Mouse (Mus musculus): ENCODE data around the gene Oaz2. TPM values are rescaled to one million over a fixed set of nuclear protein-coding genes. Genes with fewer than 3 reads are reported as not detected.

Oaz2 gene
- polyA plus RNA-seq, 1 experiment from 2014 or later = 210 TPM

- under 1% methylated on average over 41 of the region's 83 CpGs for WGBS
- Histone ChIP-seq H3K9ac (ENCODE audit: low read length) (peak overlapping the region; percentile 99), H3K27ac (replicated peaks in 1 of 2; ENCODE audit: control insufficient read depth in 1 of 2, insufficient read depth in 1 of 2, low read depth in 2 of 2, low read length in 2 of 2) (peak overlapping the region; percentile 94 to 96), H3K4me1 (ENCODE audit: control insufficient read depth in 2 of 2, insufficient read depth in 2 of 2, low read length in 2 of 2) (peaks cover 4 to 15% of the 10 kb centered on the region in 2 experiments), H3K4me3 (ENCODE audit: control insufficient read depth in 1 of 2, insufficient read depth in 1 of 2, low read depth in 1 of 2, low read length in 2 of 2) (peak overlapping the region; percentile 95 to 96), H3K9me3 (ENCODE audit: control insufficient read depth, low read length) (no peaks in the 10 kb centered on the region), H3K4me2 (ENCODE audit: low read length) (peak overlapping the region; percentile 80), H3K36me3 (ENCODE audit: control insufficient read depth, insufficient read depth, low read length) (no peaks in the 10 kb centered on the region), H3K27me3 (ENCODE audit: control insufficient read depth, insufficient read depth, low read length) (no peaks in the 10 kb centered on the region)
- peak; percentile 87 for ATAC-seq (ENCODE audit: insufficient number of reproducible peaks, insufficient read depth, low FRiP score, low read depth)
Measured at GRCm38 (mm10) chr9:65629767-65630630, 37.8 kb upstream of the Oaz2 start.

GRCm38 (mm10) chr9:65630631-65631353, 37.0 kb upstream of the Oaz2 start:
- H3K4me2 ChIP-seq (ENCODE audit: low read length) = peak overlapping the region; percentile 80
- H3K27ac ChIP-seq (replicated peaks in 1 of 2; ENCODE audit: control insufficient read depth in 1 of 2, insufficient read depth in 1 of 2, low read depth in 2 of 2, low read length in 2 of 2) = peak overlapping the region; percentile 85 to 96
- H3K9me3 ChIP-seq (ENCODE audit: control insufficient read depth, low read length) = no peaks in the 10 kb centered on the region
- H3K9ac ChIP-seq (ENCODE audit: low read length) = peak overlapping the region; percentile 99
- H3K4me3 ChIP-seq (ENCODE audit: control insufficient read depth in 1 of 2, insufficient read depth in 1 of 2, low read depth in 1 of 2, low read length in 2 of 2) = peak overlapping the region; percentile 95 to 96
- H3K27me3 ChIP-seq (ENCODE audit: control insufficient read depth, insufficient read depth, low read length) = no peaks in the 10 kb centered on the region
- WGBS = under 1% methylated on average over 53 of the region's 78 CpGs
- H3K36me3 ChIP-seq (ENCODE audit: control insufficient read depth, insufficient read depth, low read length) = no peaks in the 10 kb centered on the region
- peak; percentile 60 for ATAC-seq (ENCODE audit: insufficient number of reproducible peaks, insufficient read depth, low FRiP score, low read depth)
- peaks cover 4 to 15% of the 10 kb centered on the region in 2 experiments for H3K4me1 ChIP-seq (ENCODE audit: control insufficient read depth in 2 of 2, insufficient read depth in 2 of 2, low read length in 2 of 2)

GRCm38 (mm10) chr9:65631354-65632021, 36.3 kb upstream of the Oaz2 start:
- Histone ChIP-seq H3K36me3 (ENCODE audit: control insufficient read depth, insufficient read depth, low read length) (peaks cover 5% of the 10 kb centered on the region; the same call in 1 of the 2 replicates), H3K9ac (ENCODE audit: low read length) (peak overlapping the region; percentile 99), H3K4me2 (ENCODE audit: low read length) (peak overlapping the region; percentile 80), H3K27ac (replicated peaks in 1 of 2; ENCODE audit: control insufficient read depth in 1 of 2, insufficient read depth in 1 of 2, low read depth in 2 of 2, low read length in 2 of 2) (peak overlapping the region; percentile 85 to 96), H3K27me3 (ENCODE audit: control insufficient read depth, insufficient read depth, low read length) (no peaks in the 10 kb centered on the region), H3K9me3 (ENCODE audit: control insufficient read depth, low read length) (no peaks in the 10 kb centered on the region), H3K4me3 (ENCODE audit: control insufficient read depth in 1 of 2, insufficient read depth in 1 of 2, low read depth in 1 of 2, low read length in 2 of 2) (peak overlapping the region; percentile 95 to 96), H3K4me1 (ENCODE audit: control insufficient read depth in 2 of 2, insufficient read depth in 2 of 2, low read length in 2 of 2) (peaks cover 4 to 15% of the 10 kb centered on the region in 2 experiments)
- ATAC-seq (ENCODE audit: insufficient number of reproducible peaks, insufficient read depth, low FRiP score, low read depth) = no peak
- WGBS = 12% methylated on average over 16 of the region's 16 CpGs

GRCm38 (mm10) chr9:65635766-65636165, 32.0 kb upstream of the Oaz2 start:
- 85% methylated on average over 1 of the region's 1 CpGs for WGBS
- Histone ChIP-seq H3K36me3 (ENCODE audit: control insufficient read depth, insufficient read depth, low read length) (peaks cover 5% of the 10 kb centered on the region; the same call in 1 of the 2 replicates), H3K27me3 (ENCODE audit: control insufficient read depth, insufficient read depth, low read length) (no peaks in the 10 kb centered on the region), H3K9ac (ENCODE audit: low read length) (no peak overlapping the region), H3K4me2 (ENCODE audit: low read length) (no peak overlapping the region), H3K4me1 (ENCODE audit: control insufficient read depth in 2 of 2, insufficient read depth in 2 of 2, low read length in 2 of 2) (peaks cover 17 to 46% of the 10 kb centered on the region in 2 experiments), H3K27ac (replicated peaks in 1 of 2; ENCODE audit: control insufficient read depth in 1 of 2, insufficient read depth in 1 of 2, low read depth in 2 of 2, low read length in 2 of 2) (no peak overlapping the region), H3K4me3 (ENCODE audit: control insufficient read depth in 1 of 2, insufficient read depth in 1 of 2, low read depth in 1 of 2, low read length in 2 of 2) (no peak overlapping the region), H3K9me3 (ENCODE audit: control insufficient read depth, low read length) (no peaks in the 10 kb centered on the region)
- no peak for ATAC-seq (ENCODE audit: insufficient number of reproducible peaks, insufficient read depth, low FRiP score, low read depth)

GRCm38 (mm10) chr9:65636926-65637325, 30.9 kb upstream of the Oaz2 start:
- no peak overlapping the region for H3K27ac ChIP-seq (replicated peaks in 1 of 2; ENCODE audit: control insufficient read depth in 1 of 2, insufficient read depth in 1 of 2, low read depth in 2 of 2, low read length in 2 of 2)
- H3K4me3 ChIP-seq (ENCODE audit: control insufficient read depth in 1 of 2, insufficient read depth in 1 of 2, low read depth in 1 of 2, low read length in 2 of 2) = no peak overlapping the region
- 82% methylated on average over 4 of the region's 4 CpGs for WGBS
- H3K9me3 ChIP-seq (ENCODE audit: control insufficient read depth, low read length) = no peaks in the 10 kb centered on the region
- no peak overlapping the region for H3K4me2 ChIP-seq (ENCODE audit: low read length)
- peaks cover 5% of the 10 kb centered on the region; the same call in 1 of the 2 replicates for H3K36me3 ChIP-seq (ENCODE audit: control insufficient read depth, insufficient read depth, low read length)
- no peak overlapping the region for H3K9ac ChIP-seq (ENCODE audit: low read length)
- no peaks in the 10 kb centered on the region for H3K27me3 ChIP-seq (ENCODE audit: control insufficient read depth, insufficient read depth, low read length)
- H3K4me1 ChIP-seq (ENCODE audit: control insufficient read depth in 2 of 2, insufficient read depth in 2 of 2, low read length in 2 of 2) = peaks cover 26 to 53% of the 10 kb centered on the region in 2 experiments
- ATAC-seq (ENCODE audit: insufficient number of reproducible peaks, insufficient read depth, low FRiP score, low read depth) = no peak

GRCm38 (mm10) chr9:65639065-65639464, 28.7 kb upstream of the Oaz2 start:
- WGBS = 31% methylated on average over 5 of the region's 5 CpGs
- peaks cover 10% of the 10 kb centered on the region; the same call in 1 of the 2 replicates for H3K36me3 ChIP-seq (ENCODE audit: control insufficient read depth, insufficient read depth, low read length)
- no peaks in the 10 kb centered on the region for H3K9me3 ChIP-seq (ENCODE audit: control insufficient read depth, low read length)
- no peaks in the 10 kb centered on the region for H3K27me3 ChIP-seq (ENCODE audit: control insufficient read depth, insufficient read depth, low read length)
- peak overlapping the region; percentile 55 for H3K9ac ChIP-seq (ENCODE audit: low read length)
- peaks cover 28 to 55% of the 10 kb centered on the region in 2 experiments for H3K4me1 ChIP-seq (ENCODE audit: control insufficient read depth in 2 of 2, insufficient read depth in 2 of 2, low read length in 2 of 2)
- peak overlapping the region; percentile 87 to 92 for H3K27ac ChIP-seq (replicated peaks in 1 of 2; ENCODE audit: control insufficient read depth in 1 of 2, insufficient read depth in 1 of 2, low read depth in 2 of 2, low read length in 2 of 2)
- ATAC-seq (ENCODE audit: insufficient number of reproducible peaks, insufficient read depth, low FRiP score, low read depth) = peak; percentile 48
- no peak overlapping the region for H3K4me3 ChIP-seq (ENCODE audit: control insufficient read depth in 1 of 2, insufficient read depth in 1 of 2, low read depth in 1 of 2, low read length in 2 of 2)
- peak overlapping the region; percentile 40 for H3K4me2 ChIP-seq (ENCODE audit: low read length)

GRCm38 (mm10) chr9:65640838-65641410, 26.9 kb upstream of the Oaz2 start:
- Histone ChIP-seq H3K9ac (ENCODE audit: low read length) (peak overlapping the region; percentile 18; the same call in 1 of the 2 replicates), H3K36me3 (ENCODE audit: control insufficient read depth, insufficient read depth, low read length) (peaks cover 10% of the 10 kb centered on the region; the same call in 1 of the 2 replicates), H3K27me3 (ENCODE audit: control insufficient read depth, insufficient read depth, low read length) (no peaks in the 10 kb centered on the region), H3K27ac (replicated peaks in 1 of 2; ENCODE audit: control insufficient read depth in 1 of 2, insufficient read depth in 1 of 2, low read depth in 2 of 2, low read length in 2 of 2) (peak overlapping the region in 1 of 2 experiments; percentile 70; a peak in 2 of 4 replicates), H3K4me1 (ENCODE audit: control insufficient read depth in 2 of 2, insufficient read depth in 2 of 2, low read length in 2 of 2) (peaks cover 43 to 73% of the 10 kb centered on the region in 2 experiments), H3K9me3 (ENCODE audit: control insufficient read depth, low read length) (no peaks in the 10 kb centered on the region), H3K4me3 (ENCODE audit: control insufficient read depth in 1 of 2, insufficient read depth in 1 of 2, low read depth in 1 of 2, low read length in 2 of 2) (no peak overlapping the region), H3K4me2 (ENCODE audit: low read length) (peak overlapping the region; percentile 52)
- 7% methylated on average over 5 of the region's 5 CpGs for WGBS
- ATAC-seq (ENCODE audit: insufficient number of reproducible peaks, insufficient read depth, low FRiP score, low read depth) = no peak
